In genomic region chr13:54174703-54175102, GRCm38 (mm10) we compare ENCODE assay signal across 15 mouse cellular contexts. TPM values are rescaled to one million over a fixed set of nuclear protein-coding genes. Genes with fewer than 3 reads are reported as not detected.
DNase-seq lines count a peak whose midpoint lies in the region; ATAC-seq and TF ChIP-seq lines count a peak whose summit lies in the region.
"Had no signal": no experiment of that assay in that cellular context is flagged by ENCODE, and none has a peak within 500 bp of the region (broad histone marks: within the 10 kb centered on the region; RNA-seq: fewer than 3 reads in every experiment).

No protein-coding gene starts in this region.

- no peaks in the 10 kb centered on the region for H3K4me1 ChIP-seq in intestine, postnatal 0 days (replicated peaks; ENCODE audit: control insufficient read depth, insufficient read depth, low read length)
- no peaks in the 10 kb centered on the region for H3K4me1 ChIP-seq in intestine, embryonic 15.5 days (replicated peaks)
- H3K4me1 ChIP-seq: limb, embryonic 13.5 days had no signal

- peak; percentile 32; the same call in 1 of the 2 replicates for TF ChIP-seq CTCF in intestine, postnatal 0 days (IDR thresholded peaks at IDR 0.05; ENCODE audit: low read depth)

- no peaks in the 10 kb centered on the region; the same call in 1 of the 2 replicates for H3K9me3 ChIP-seq in intestine, postnatal 0 days (ENCODE audit: control insufficient read depth)
- no peaks in the 10 kb centered on the region for H3K9me3 ChIP-seq in intestine, embryonic 15.5 days

- no peaks in the 10 kb centered on the region for H3K27me3 ChIP-seq in intestine, postnatal 0 days (replicated peaks; ENCODE audit: control insufficient read depth, insufficient read depth, low read length)
- H3K27me3 ChIP-seq in intestine, embryonic 15.5 days (replicated peaks): no peaks in the 10 kb centered on the region
- H3K27me3 ChIP-seq: limb, embryonic 13.5 days had no signal

- WGBS in intestine, postnatal 0 days: 85% methylated on average over 4 of the region's 4 CpGs
- WGBS in intestine, embryonic 15.5 days: 89% methylated on average over 4 of the region's 4 CpGs

- no peak overlapping the region for H3K4me3 ChIP-seq in intestine, postnatal 0 days (ENCODE audit: low read depth, low read length)
- no peak overlapping the region for H3K4me3 ChIP-seq in intestine, embryonic 15.5 days (replicated peaks)
- H3K4me3 ChIP-seq: embryonic facial prominence, embryonic 10.5 days; limb, embryonic 13.5 days had no signal

- H3K4me2 ChIP-seq in intestine, postnatal 0 days (replicated peaks; ENCODE audit: low read depth): no peak overlapping the region
- H3K4me2 ChIP-seq in intestine, embryonic 15.5 days (replicated peaks): no peak overlapping the region
- H3K4me2 ChIP-seq: limb, embryonic 13.5 days had no signal

- no peaks in the 10 kb centered on the region for H3K36me3 ChIP-seq in intestine, postnatal 0 days (ENCODE audit: control insufficient read depth, insufficient read depth)
- no peaks in the 10 kb centered on the region for H3K36me3 ChIP-seq in intestine, embryonic 15.5 days
- H3K36me3 ChIP-seq: embryonic facial prominence, embryonic 10.5 days; limb, embryonic 13.5 days had no signal

- no peak for ATAC-seq in intestine, postnatal 0 days
- no peak for ATAC-seq in intestine, embryonic 15.5 days
- ATAC-seq in erythroid progenitor cell, adult 5-6 weeks (replicated peaks; ENCODE audit: low FRiP score, poor library complexity, severe bottlenecking): peak; percentile 57
- no peak for ATAC-seq in megakaryocyte-erythroid progenitor cell, adult 5-6 weeks (replicated peaks; ENCODE audit: low FRiP score, low TSS enrichment, poor library complexity, severe bottlenecking)
- ATAC-seq: forebrain, embryonic 14.5 days had no signal

- H3K9ac ChIP-seq in intestine, postnatal 0 days (ENCODE audit: low read depth, low read length): no peak overlapping the region
- H3K9ac ChIP-seq in intestine, embryonic 15.5 days: no peak overlapping the region
- H3K9ac ChIP-seq: limb, embryonic 13.5 days had no signal

- peak; percentile 27 for DNase-seq in thymus, postnatal 4 days
- no peak for DNase-seq in thymus, postnatal 25 days
- no peak for DNase-seq in cerebellum, adult 18-20 months
- no peak for DNase-seq in cerebellum, postnatal 10 days
- DNase-seq: adrenal gland, postnatal 10 days; cerebellum, adult 8-10 months; gastrocnemius, postnatal 25 days; kidney, adult 2 months had no signal

- no peak overlapping the region for H3K27ac ChIP-seq in intestine, postnatal 0 days (ENCODE audit: low read depth, low read length)
- no peak overlapping the region for H3K27ac ChIP-seq in intestine, embryonic 15.5 days
- H3K27ac ChIP-seq: embryonic facial prominence, embryonic 10.5 days; limb, embryonic 13.5 days had no signal

RNA-seq across cellular contexts. Expression of gene Hrh2, which starts 17.2 kb away (rescaled TPM):
- 0.04 and 0.05 TPM in 2 replicates for polyA plus RNA-seq in intestine, postnatal 0 days (2015; fragmentation: Nextera tagmentation; extraction: Ambion mirVana)
- 0.09 and 0.11 TPM in 2 replicates for polyA plus RNA-seq in intestine, embryonic 15.5 days (2015; fragmentation: Nextera tagmentation; extraction: Ambion mirVana)
- total RNA-seq in erythroid progenitor cell, adult 5-6 weeks (2015; ENCODE audit: low replicate concordance): 1.1 and 2.1 TPM in 2 replicates
- total RNA-seq in erythroid progenitor cell, adult 5-6 weeks (2017; ENCODE audit: low replicate concordance): 1.9 and 2.6 TPM in 2 replicates
- total RNA-seq in megakaryocyte-erythroid progenitor cell, adult 5-6 weeks (2014; fragmentation: Nextera tagmentation): 3.6 and 4.6 TPM in 2 replicates
- 1.6 and 2.2 TPM in 2 replicates for total RNA-seq in megakaryocyte-erythroid progenitor cell, adult 5-6 weeks (2017)
- total RNA-seq: gastrocnemius, postnatal 25 days had no signal
- polyA plus RNA-seq: embryonic facial prominence, embryonic 10.5 days had no signal
